In the genomic region with DNA sequence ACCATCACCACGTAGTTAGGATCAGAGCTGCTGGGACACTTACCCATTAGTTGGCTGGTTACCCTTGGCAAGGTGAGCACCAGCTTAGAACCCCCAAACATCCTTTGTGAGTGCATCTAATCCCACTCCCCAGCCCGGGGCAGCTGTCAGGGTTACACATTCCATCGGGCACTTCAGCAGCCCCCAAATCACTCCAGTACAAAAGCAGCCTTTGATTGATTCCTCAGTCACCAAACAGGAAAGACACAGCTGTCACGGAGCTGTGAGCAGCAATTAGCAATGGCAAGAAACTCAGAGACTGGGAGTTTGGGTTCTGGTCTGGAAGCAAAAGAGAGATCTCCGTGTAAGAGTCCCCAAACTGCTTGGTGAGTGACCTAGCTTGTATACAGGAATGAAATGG, we compare ENCODE assay signal across 21 mouse cellular contexts.
DNase-seq lines count a peak whose midpoint lies in the region; ATAC-seq and TF ChIP-seq lines count a peak whose summit lies in the region.
"Had no signal": no experiment of that assay in that cellular context is flagged by ENCODE, and none has a peak within 500 bp of the region (broad histone marks: within the 10 kb centered on the region; RNA-seq: fewer than 3 reads in every experiment).

No protein-coding gene starts in this region.

- peaks cover 6% of the 10 kb centered on the region for H3K4me1 ChIP-seq in forebrain, embryonic 14.5 days (ENCODE audit: control insufficient read depth, insufficient read depth, low read length)
- H3K4me1 ChIP-seq in forebrain, postnatal 0 days (ENCODE audit: insufficient read depth) = no peaks in the 10 kb centered on the region
- peaks cover 6% of the 10 kb centered on the region; the same call in 1 of the 2 replicates for H3K4me1 ChIP-seq in kidney, postnatal 0 days (replicated peaks; ENCODE audit: insufficient read depth, low read length)
- H3K4me1 ChIP-seq: embryonic facial prominence, embryonic 15.5 days; liver, embryonic 12.5 days had no signal

- 5% methylated on average over 5 of the region's 5 CpGs for WGBS in forebrain, embryonic 14.5 days
- 6% methylated on average over 5 of the region's 5 CpGs for WGBS in forebrain, postnatal 0 days
- WGBS in kidney, postnatal 0 days = 12% methylated on average over 5 of the region's 5 CpGs

- H3K27me3 ChIP-seq in forebrain, embryonic 14.5 days (replicated peaks; ENCODE audit: control insufficient read depth, insufficient read depth, low read length) = no peaks in the 10 kb centered on the region
- no peaks in the 10 kb centered on the region; the same call in 1 of the 2 replicates for H3K27me3 ChIP-seq in forebrain, postnatal 0 days (ENCODE audit: insufficient read depth, low read length)
- no peaks in the 10 kb centered on the region for H3K27me3 ChIP-seq in kidney, postnatal 0 days (ENCODE audit: insufficient read depth, low read length)
- H3K27me3 ChIP-seq: CH12.LX; liver, embryonic 12.5 days had no signal

- H3K4me3 ChIP-seq in forebrain, embryonic 14.5 days (ENCODE audit: low read depth, low read length) = no peak overlapping the region
- H3K4me3 ChIP-seq in forebrain, postnatal 0 days (ENCODE audit: low read depth, low read length) = no peak overlapping the region
- no peak overlapping the region for H3K4me3 ChIP-seq in kidney, postnatal 0 days (replicated peaks; ENCODE audit: low read depth, low read length)
- H3K4me3 ChIP-seq: embryonic facial prominence, embryonic 15.5 days; heart, adult 2 months; liver, embryonic 12.5 days had no signal

- H3K4me2 ChIP-seq in forebrain, embryonic 14.5 days (ENCODE audit: low read length) = no peak overlapping the region
- no peak overlapping the region for H3K4me2 ChIP-seq in forebrain, postnatal 0 days (ENCODE audit: low read depth)
- H3K4me2 ChIP-seq in kidney, postnatal 0 days (ENCODE audit: low read length) = peak overlapping the region; percentile 25
- H3K4me2 ChIP-seq: embryonic facial prominence, embryonic 15.5 days; liver, embryonic 12.5 days; lung, embryonic 14.5 days had no signal

- H3K9me3 ChIP-seq in forebrain, embryonic 14.5 days (replicated peaks; ENCODE audit: control insufficient read depth, low read length) = no peaks in the 10 kb centered on the region
- H3K9me3 ChIP-seq in forebrain, postnatal 0 days (ENCODE audit: low read length) = no peaks in the 10 kb centered on the region
- no peaks in the 10 kb centered on the region for H3K9me3 ChIP-seq in kidney, postnatal 0 days (replicated peaks; ENCODE audit: low read length)
- H3K9me3 ChIP-seq: embryonic facial prominence, embryonic 15.5 days; liver, embryonic 12.5 days had no signal

- DNase-seq in forebrain, embryonic 14.5 days (ENCODE audit: low spot score) = peak; percentile 59
- no peak for DNase-seq in forebrain, postnatal 0 days
- no peak for DNase-seq in kidney, postnatal 0 days (ENCODE audit: low spot score)
- DNase-seq in kidney, adult 11 months = no peak
- peak; percentile 27 for DNase-seq in retina, postnatal 1 day
- DNase-seq in retina, embryonic 14.5 days (ENCODE audit: low spot score) = no peak
- DNase-seq in adrenal gland, adult 18-20 months (ENCODE audit: low spot score in 2 of 2) = no peak
- no peak for DNase-seq in frontal cortex, postnatal 25 days (ENCODE audit: low spot score in 2 of 2)
- DNase-seq: adrenal gland, adult 2 months; cerebellum, adult 11 months; cerebellum, postnatal 14 days; heart, adult 2 months; layer of hippocampus, postnatal 36 days; lung, embryonic 14.5 days; lung, postnatal 4 days; thymus, adult 18-20 months had no signal

- H3K36me3 ChIP-seq in forebrain, embryonic 14.5 days (ENCODE audit: control insufficient read depth, insufficient read depth, low read length) = no peaks in the 10 kb centered on the region
- H3K36me3 ChIP-seq in forebrain, postnatal 0 days (ENCODE audit: insufficient read depth) = no peaks in the 10 kb centered on the region
- no peaks in the 10 kb centered on the region for H3K36me3 ChIP-seq in kidney, postnatal 0 days (ENCODE audit: insufficient read depth, low read length)
- H3K36me3 ChIP-seq: embryonic facial prominence, embryonic 15.5 days; liver, embryonic 12.5 days had no signal

- no peak overlapping the region for H3K27ac ChIP-seq in forebrain, embryonic 14.5 days (ENCODE audit: low read depth, low read length)
- H3K27ac ChIP-seq in forebrain, postnatal 0 days (ENCODE audit: low read depth, low read length) = no peak overlapping the region
- H3K27ac ChIP-seq in kidney, postnatal 0 days = 0 out of 2 replicates have a peak overlapping the region, but pooled peaks have one; percentile 19
- H3K27ac ChIP-seq: embryonic facial prominence, embryonic 15.5 days; heart, adult 2 months; liver, embryonic 12.5 days had no signal

- TF ChIP-seq CTCF in forebrain, postnatal 0 days (IDR thresholded peaks at IDR 0.05; ENCODE audit: low read depth) = no peak
- no peak for TF ChIP-seq CTCF in kidney, postnatal 0 days (IDR thresholded peaks at IDR 0.05; ENCODE audit: low read depth)

- no peak overlapping the region for H3K9ac ChIP-seq in forebrain, embryonic 14.5 days (ENCODE audit: low read length)
- H3K9ac ChIP-seq in forebrain, postnatal 0 days = no peak overlapping the region
- no peak overlapping the region for H3K9ac ChIP-seq in kidney, postnatal 0 days (ENCODE audit: low read depth, low read length)
- H3K9ac ChIP-seq: embryonic facial prominence, embryonic 15.5 days; liver, embryonic 12.5 days; lung, embryonic 14.5 days had no signal

- ATAC-seq in forebrain, embryonic 14.5 days = no peak
- ATAC-seq in forebrain, postnatal 0 days = no peak
- ATAC-seq in kidney, postnatal 0 days (replicated peaks; ENCODE audit: low FRiP score, low read depth) = no peak
- ATAC-seq: hindbrain, embryonic 16.5 days; intestine, postnatal 0 days; liver, embryonic 12.5 days had no signal

Comparison
In these comparisons a context has a peak if more than half of its experiments do, and no peak if none do; other contexts are left out.
1. DNase-seq: peak in forebrain, embryonic 14.5 days (single experiment) and retina, postnatal 1 day (single experiment); none in forebrain, postnatal 0 days (single experiment), kidney, postnatal 0 days (single experiment), kidney, adult 11 months (single experiment), retina, embryonic 14.5 days (single experiment), adrenal gland, adult 18-20 months (0 of 2) and frontal cortex, postnatal 25 days (0 of 2).